Mouse (Mus musculus) stomach, embryonic 15.5 days (tissue): ENCODE results near the gene Tmsb15b1. TPM values are rescaled to one million over a fixed set of nuclear protein-coding genes. Genes with fewer than 3 reads are reported as not detected.
A peak's percentile ranks its signal among the peaks of the same experiment; 100 is the strongest.

Experiments used
- ATAC-seq: fragments of 200-750 bp; cut with Nextera tagmentation; 2 replicates; pipeline ENCODE4 v1.8.0; 2017; ENCODE audit warnings: low read depth, moderate number of reproducible peaks, moderate TSS enrichment; ENCODE audit not compliant: insufficient read depth, low FRiP score
- H3K27ac ChIP-seq: fragments of 300-500 bp; sonication (generic); 2 replicates; pipeline ENCODE4 v1.5.1; 2015; ENCODE audit warnings: mild to moderate bottlenecking, inconsistent platforms
- H3K27me3 ChIP-seq: fragments of 300-500 bp; sonication (generic); replicated peaks from 2 replicates; pipeline ENCODE4 v1.6.1; 2015; ENCODE audit warnings: inconsistent platforms
- H3K36me3 ChIP-seq: fragments of 300-500 bp; sonication (generic); 2 replicates; pipeline ENCODE4 v1.6.1; 2015; ENCODE audit warnings: inconsistent platforms
- H3K4me1 ChIP-seq: fragments of 300-500 bp; sonication (generic); 2 replicates; pipeline ENCODE4 v1.6.1; 2015; ENCODE audit warnings: inconsistent platforms
- H3K4me2 ChIP-seq: fragments of 300-500 bp; sonication (generic); 2 replicates; pipeline ENCODE4 v1.6.1; 2015; ENCODE audit warnings: mild to moderate bottlenecking, inconsistent platforms
- H3K4me3 ChIP-seq: fragments of 300-500 bp; sonication (generic); replicated peaks from 2 replicates; pipeline ENCODE4 v1.5.1; 2015; ENCODE audit warnings: inconsistent platforms
- H3K9ac ChIP-seq: fragments of 300-500 bp; sonication (generic); 2 replicates; pipeline ENCODE4 v1.6.1; 2015; ENCODE audit warnings: inconsistent platforms
- H3K9me3 ChIP-seq: fragments of 300-500 bp; sonication (generic); 2 replicates; pipeline ENCODE4 v1.6.1; 2016; ENCODE audit warnings: inconsistent platforms
- WGBS: fragments of 180-500 bp; shearing (Covaris S2); methylation state at CpG from one replicate; pipeline ENCODE4 v1.1.7; 2015; 5-methylcytosine and 5-hydroxymethylcytosine counted together
- polyA plus RNA-seq: library from polyadenylated mRNA; unstranded; fragments of >200 nt; fragmentation: Nextera tagmentation; extraction: Ambion mirVana; gene quantifications from 2 replicates; pipeline ENCODE4 v1.2.1, GENCODE M21; 2015

Tmsb15b1 gene
- polyA plus RNA-seq: 24.8 and 26.4 TPM in 2 replicates

GRCm38 (mm10) chrX:136976424-136977084 is at the start of gene Tmsb15b1, which contains the start of gene Tmsb15l:
Gene Tmsb15b1, minus strand, starts transcription at chrX:136976874.
Gene Tmsb15l, minus strand, starts transcription at chrX:136976869.
- H3K9me3 ChIP-seq: no peaks in the 10 kb centered on the region
- H3K36me3 ChIP-seq: no peaks in the 10 kb centered on the region
- H3K4me1 ChIP-seq: no peaks in the 10 kb centered on the region
- peak; percentile 100 for ATAC-seq
- peak within 1 kb of the TSS; percentile 45 for H3K4me3 ChIP-seq
- H3K27ac ChIP-seq: no peak within 1 kb of the TSS
- 26% methylated on average over 15 of the region's 15 CpGs for WGBS
- H3K4me2 ChIP-seq: peak within 1 kb of the TSS; percentile 54
- peak within 1 kb of the TSS; percentile 34 for H3K9ac ChIP-seq
- no peaks in the 10 kb centered on the region for H3K27me3 ChIP-seq

- 26% methylated on average over 1 of the region's 1 CpGs for WGBS
- H3K36me3 ChIP-seq: no peaks in the 10 kb centered on the region
- no peaks in the 10 kb centered on the region for H3K4me1 ChIP-seq
- H3K4me3 ChIP-seq: no peak overlapping the region
- H3K4me2 ChIP-seq: no peak overlapping the region
- H3K9ac ChIP-seq: no peak overlapping the region
- H3K27me3 ChIP-seq: no peaks in the 10 kb centered on the region
- no peak overlapping the region for H3K27ac ChIP-seq
- ATAC-seq: no peak
- no peaks in the 10 kb centered on the region for H3K9me3 ChIP-seq
Observed at GRCm38 (mm10) chrX:137019310-137019709, 42.6 kb upstream of the Tmsb15b1 start.

- no peak for ATAC-seq
- 80% methylated on average over 1 of the region's 1 CpGs for WGBS
Observed at GRCm38 (mm10) chrX:137017668-137018067, 41.0 kb upstream of the Tmsb15b1 start.

GRCm38 (mm10) chrX:137015099-137015709 is 38.5 kb upstream of the Tmsb15b1 start:
- Histone ChIP-seq H3K9me3 (no peaks in the 10 kb centered on the region), H3K27me3 (no peaks in the 10 kb centered on the region), H3K36me3 (no peaks in the 10 kb centered on the region), H3K4me3 (no peak overlapping the region), H3K27ac (no peak overlapping the region), H3K9ac (no peak overlapping the region), H3K4me1 (no peaks in the 10 kb centered on the region), H3K4me2 (no peak overlapping the region)
- 49% methylated on average over 6 of the region's 6 CpGs for WGBS
- no peak for ATAC-seq

More at GRCm38 (mm10) chrX:137017668-137018067, 41.0 kb upstream of the Tmsb15b1 start:
- H3K9ac ChIP-seq: no peak overlapping the region
- no peaks in the 10 kb centered on the region for H3K27me3 ChIP-seq
- no peak overlapping the region for H3K27ac ChIP-seq
- H3K4me1 ChIP-seq: no peaks in the 10 kb centered on the region
- no peaks in the 10 kb centered on the region for H3K9me3 ChIP-seq
- no peaks in the 10 kb centered on the region for H3K36me3 ChIP-seq
- no peak overlapping the region for H3K4me2 ChIP-seq
- H3K4me3 ChIP-seq: no peak overlapping the region

GRCm38 (mm10) chrX:136996256-136996655 is 19.6 kb upstream of the Tmsb15b1 start:
- no peaks in the 10 kb centered on the region for H3K36me3 ChIP-seq
- H3K27ac ChIP-seq: no peak overlapping the region
- WGBS: 76% methylated on average over 2 of the region's 2 CpGs
- no peaks in the 10 kb centered on the region for H3K4me1 ChIP-seq
- no peaks in the 10 kb centered on the region for H3K9me3 ChIP-seq
- no peak overlapping the region for H3K9ac ChIP-seq
- H3K4me3 ChIP-seq: no peak overlapping the region
- H3K4me2 ChIP-seq: no peak overlapping the region
- H3K27me3 ChIP-seq: no peaks in the 10 kb centered on the region
- no peak for ATAC-seq

- H3K9ac ChIP-seq: no peak overlapping the region
- H3K4me2 ChIP-seq: peak overlapping the region; percentile 70
- 48% methylated on average over 14 of the region's 14 CpGs for WGBS
- H3K4me3 ChIP-seq: peak overlapping the region; percentile 38; the same call in 1 of the 2 replicates
- no peaks in the 10 kb centered on the region for H3K9me3 ChIP-seq
- no peaks in the 10 kb centered on the region for H3K36me3 ChIP-seq
- no peaks in the 10 kb centered on the region for H3K4me1 ChIP-seq
- H3K27me3 ChIP-seq: no peaks in the 10 kb centered on the region
- ATAC-seq: no peak
- no peak overlapping the region for H3K27ac ChIP-seq
Observed at GRCm38 (mm10) chrX:136993641-136994040, 17.0 kb upstream of the Tmsb15b1 start.

- Histone ChIP-seq H3K4me2 (peak within 1 kb of the TSS; percentile 70), H3K27me3 (no peaks in the 10 kb centered on the region), H3K36me3 (no peaks in the 10 kb centered on the region), H3K4me3 (peak within 1 kb of the TSS; percentile 38), H3K9ac (no peak within 1 kb of the TSS), H3K4me1 (no peaks in the 10 kb centered on the region), H3K9me3 (no peaks in the 10 kb centered on the region), H3K27ac (no peak within 1 kb of the TSS)
- ATAC-seq: peak; percentile 87; the same call in 1 of the 2 replicates
- WGBS: 18% methylated on average over 26 of the region's 26 CpGs
Observed at GRCm38 (mm10) chrX:136992978-136993547, 16.4 kb upstream of the Tmsb15b1 start, which contains the start of gene Zcchc18. Gene Zcchc18, plus strand, starts transcription at chrX:136993155.

- no peak overlapping the region for H3K27ac ChIP-seq
- no peaks in the 10 kb centered on the region for H3K9me3 ChIP-seq
- peak overlapping the region; percentile 70 for H3K4me2 ChIP-seq
- 18% methylated on average over 19 of the region's 19 CpGs for WGBS
- no peak for ATAC-seq
- no peak overlapping the region for H3K9ac ChIP-seq
- H3K36me3 ChIP-seq: no peaks in the 10 kb centered on the region
- peak overlapping the region; percentile 38 for H3K4me3 ChIP-seq
- no peaks in the 10 kb centered on the region for H3K4me1 ChIP-seq
- no peaks in the 10 kb centered on the region for H3K27me3 ChIP-seq
Observed at GRCm38 (mm10) chrX:136992191-136992965, 15.7 kb upstream of the Tmsb15b1 start.

- H3K27me3 ChIP-seq: no peaks in the 10 kb centered on the region
- H3K9me3 ChIP-seq: no peaks in the 10 kb centered on the region
- no peaks in the 10 kb centered on the region for H3K4me1 ChIP-seq
- no peak overlapping the region for H3K4me3 ChIP-seq
- H3K36me3 ChIP-seq: no peaks in the 10 kb centered on the region
- H3K4me2 ChIP-seq: no peak overlapping the region
- no peak overlapping the region for H3K27ac ChIP-seq
- H3K9ac ChIP-seq: no peak overlapping the region
- 62% methylated on average over 2 of the region's 2 CpGs for WGBS
- ATAC-seq: no peak
Observed at GRCm38 (mm10) chrX:136991274-136991673, 14.6 kb upstream of the Tmsb15b1 start.

GRCm38 (mm10) chrX:136986039-136986438 is 9.4 kb upstream of the Tmsb15b1 start:
- H3K36me3 ChIP-seq: no peaks in the 10 kb centered on the region
- H3K4me2 ChIP-seq: no peak overlapping the region
- no peak overlapping the region for H3K27ac ChIP-seq
- no peaks in the 10 kb centered on the region for H3K4me1 ChIP-seq
- no peaks in the 10 kb centered on the region for H3K27me3 ChIP-seq
- no peaks in the 10 kb centered on the region for H3K9me3 ChIP-seq
- H3K9ac ChIP-seq: no peak overlapping the region
- no peak overlapping the region for H3K4me3 ChIP-seq
- ATAC-seq: no peak

- no peaks in the 10 kb centered on the region for H3K27me3 ChIP-seq
- no peak for ATAC-seq
- no peak overlapping the region for H3K4me3 ChIP-seq
- no peaks in the 10 kb centered on the region for H3K9me3 ChIP-seq
- H3K27ac ChIP-seq: no peak overlapping the region
- H3K36me3 ChIP-seq: no peaks in the 10 kb centered on the region
- no peak overlapping the region for H3K9ac ChIP-seq
- no peak overlapping the region for H3K4me2 ChIP-seq
- H3K4me1 ChIP-seq: no peaks in the 10 kb centered on the region
Observed at GRCm38 (mm10) chrX:136978616-136979015, 1.9 kb upstream of the Tmsb15b1 start.
